Mouse (Mus musculus): ENCODE results near the gene Rptor. TPM values are rescaled to one million over a fixed set of nuclear protein-coding genes. Genes with fewer than 3 reads are reported as not detected.
A peak's percentile ranks its signal among the peaks of the same experiment; 100 is the strongest.

The Rptor gene
- total RNA-seq, 4 experiments from 2014 or later, result 30.3 to 35.6 (median 32.7) TPM

GRCm38 (mm10) chr11:119848189-119848588 lies 245.5 kb downstream of the Rptor start:
- DNase-seq (ENCODE audit: low spot score), result no peak

- no peak for DNase-seq (ENCODE audit: low spot score)
Observed at GRCm38 (mm10) chr11:119855999-119856398, 253.3 kb downstream of the Rptor start.

- no peak for DNase-seq (ENCODE audit: low spot score)
Observed at GRCm38 (mm10) chr11:119862523-119863299, 260.0 kb downstream of the Rptor start.

GRCm38 (mm10) chr11:119863421-119863821 lies 260.7 kb downstream of the Rptor start:
- peak; percentile 30 for DNase-seq (ENCODE audit: low spot score)

- DNase-seq (ENCODE audit: low spot score), result no peak
Observed at GRCm38 (mm10) chr11:119866837-119867236, 264.1 kb downstream of the Rptor start.

GRCm38 (mm10) chr11:119868138-119868537 lies 265.4 kb downstream of the Rptor start:
- DNase-seq (ENCODE audit: low spot score), result no peak

- no peak for DNase-seq (ENCODE audit: low spot score)
Observed at GRCm38 (mm10) chr11:119868556-119868955, 265.9 kb downstream of the Rptor start.

GRCm38 (mm10) chr11:119871141-119871540 lies 268.4 kb downstream of the Rptor start:
- no peak for DNase-seq (ENCODE audit: low spot score)

- DNase-seq (ENCODE audit: low spot score), result no peak
Observed at GRCm38 (mm10) chr11:119873643-119874042, 270.9 kb downstream of the Rptor start.

- DNase-seq (ENCODE audit: low spot score), result no peak
Observed at GRCm38 (mm10) chr11:119874841-119875240, 272.1 kb downstream of the Rptor start.

- no peak for DNase-seq (ENCODE audit: low spot score)
Observed at GRCm38 (mm10) chr11:119875685-119876084, 273.0 kb downstream of the Rptor start.

- DNase-seq (ENCODE audit: low spot score), result no peak
Observed at GRCm38 (mm10) chr11:119877124-119877523, 274.4 kb downstream of the Rptor start.

GRCm38 (mm10) chr11:119879573-119879972 lies 276.9 kb downstream of the Rptor start:
- DNase-seq (ENCODE audit: low spot score), result no peak

GRCm38 (mm10) chr11:119883646-119884045 lies 280.9 kb downstream of the Rptor start:
- no peak for DNase-seq (ENCODE audit: low spot score)

- no peak for DNase-seq (ENCODE audit: low spot score)
Observed at GRCm38 (mm10) chr11:119889966-119890365, 287.3 kb downstream of the Rptor start.

GRCm38 (mm10) chr11:119891601-119892215 lies 289.0 kb downstream of the Rptor start:
- no peak for DNase-seq (ENCODE audit: low spot score)

GRCm38 (mm10) chr11:119893667-119894236 lies 291.0 kb downstream of the Rptor start:
- DNase-seq (ENCODE audit: low spot score), result no peak

GRCm38 (mm10) chr11:119894634-119895033 lies 291.9 kb downstream of the Rptor start:
- DNase-seq (ENCODE audit: low spot score), result no peak

GRCm38 (mm10) chr11:119897041-119897440 lies 294.3 kb downstream of the Rptor start:
- DNase-seq (ENCODE audit: low spot score), result no peak

GRCm38 (mm10) chr11:119898976-119899375 lies 296.3 kb downstream of the Rptor start:
- no peak for DNase-seq (ENCODE audit: low spot score)

GRCm38 (mm10) chr11:119901174-119901573 lies 298.5 kb downstream of the Rptor start:
- no peak for DNase-seq (ENCODE audit: low spot score)

GRCm38 (mm10) chr11:119902891-119903290 lies 300.2 kb downstream of the Rptor start:
- no peak for DNase-seq (ENCODE audit: low spot score)
